Mouse (Mus musculus): ENCODE measurements around the gene Rbfox1. TPM values are rescaled to one million over a fixed set of nuclear protein-coding genes. Genes with fewer than 3 reads are reported as not detected.

Rbfox1 gene
- total and polyA plus RNA-seq, 3 experiments: 31.6 to 58.1 (median 52.9) TPM

- Histone ChIP-seq H3K27ac (no peak overlapping the region), H3K79me2 (replicated peaks; ENCODE audit: control insufficient read depth, insufficient read depth, low read length) (no peaks in the 10 kb centered on the region), H3K36me3 (ENCODE audit: control insufficient read depth, insufficient read depth, low read length) (no peaks in the 10 kb centered on the region), H3K4me1 (ENCODE audit: control insufficient read depth, insufficient read depth, low read length) (no peaks in the 10 kb centered on the region), H3K9ac (ENCODE audit: low read depth, low read length) (no peak overlapping the region), H3K4me3 (no peak overlapping the region), H3K27me3 (ENCODE audit: control insufficient read depth, insufficient read depth, low read length) (no peaks in the 10 kb centered on the region; the same call in 1 of the 2 replicates)
- no peak for DNase-seq
- 64% methylated on average over 1 of the region's 1 CpGs for WGBS
- intact Hi-C loops (cut with DNase I): no loop called here
- no peak for TF ChIP-seq CTCF (IDR thresholded peaks at IDR 0.05)
- no peak for TF ChIP-seq EP300 (IDR thresholded peaks at IDR 0.05; ENCODE audit: insufficient read depth, low read depth, low read length)
- no peak for TF ChIP-seq POLR2A (IDR thresholded peaks at IDR 0.05; ENCODE audit: insufficient read depth, low read depth, low read length)
Observed at GRCm38 (mm10) chr16:5866966-5867365, 18.2 kb upstream of the Rbfox1 start.

GRCm38 (mm10) chr16:5870391-5870790, 14.8 kb upstream of the Rbfox1 start:
- Histone ChIP-seq H3K9ac (ENCODE audit: low read depth, low read length) (no peak overlapping the region), H3K27ac (no peak overlapping the region), H3K27me3 (ENCODE audit: control insufficient read depth, insufficient read depth, low read length) (no peaks in the 10 kb centered on the region; the same call in 1 of the 2 replicates), H3K79me2 (replicated peaks; ENCODE audit: control insufficient read depth, insufficient read depth, low read length) (no peaks in the 10 kb centered on the region), H3K36me3 (ENCODE audit: control insufficient read depth, insufficient read depth, low read length) (no peaks in the 10 kb centered on the region), H3K4me1 (ENCODE audit: control insufficient read depth, insufficient read depth, low read length) (no peaks in the 10 kb centered on the region), H3K4me3 (no peak overlapping the region)
- DNase-seq: no peak
- TF ChIP-seq CTCF (IDR thresholded peaks at IDR 0.05) (no peak), EP300 (IDR thresholded peaks at IDR 0.05; ENCODE audit: insufficient read depth, low read depth, low read length) (no peak), POLR2A (IDR thresholded peaks at IDR 0.05; ENCODE audit: insufficient read depth, low read depth, low read length) (no peak)
- 30% methylated on average over 3 of the region's 3 CpGs for WGBS
- intact Hi-C loops (cut with DNase I): no loop called here

DNA sequence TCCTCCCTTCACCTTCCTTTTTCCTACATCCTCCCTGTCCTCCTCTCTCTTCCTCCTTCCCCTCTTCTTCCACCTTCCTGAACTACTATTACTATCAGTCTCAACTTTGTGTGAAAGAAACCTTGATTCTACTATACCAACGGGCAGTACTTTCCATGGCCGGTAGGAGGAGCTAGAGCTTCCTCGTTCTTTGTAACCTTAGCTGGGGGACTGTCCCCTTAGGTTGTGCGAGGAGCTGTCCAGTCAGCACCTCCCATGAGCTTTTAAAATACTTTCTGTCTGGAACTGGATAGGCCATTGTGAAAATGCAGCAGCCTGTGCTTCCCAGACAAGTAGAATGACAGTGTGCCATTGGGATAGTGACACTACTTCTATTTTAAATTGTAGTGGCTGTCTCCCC, 3.3 kb upstream of the Rbfox1 start:
- H3K79me2 ChIP-seq (replicated peaks; ENCODE audit: control insufficient read depth, insufficient read depth, low read length): no peaks in the 10 kb centered on the region
- TF ChIP-seq POLR2A (IDR thresholded peaks at IDR 0.05; ENCODE audit: insufficient read depth, low read depth, low read length) (no peak), EP300 (IDR thresholded peaks at IDR 0.05; ENCODE audit: insufficient read depth, low read depth, low read length) (no peak), CTCF (IDR thresholded peaks at IDR 0.05) (peak; percentile 76)
- H3K27ac ChIP-seq: no peak overlapping the region
- intact Hi-C loops (cut with DNase I): loop anchor here (5.0 to 10.0 kb wide), 3 partner anchors 50 to 603 kb away; no protein-coding TSS in a partner anchor
- H3K36me3 ChIP-seq (ENCODE audit: control insufficient read depth, insufficient read depth, low read length): no peaks in the 10 kb centered on the region
- peak; percentile 26 to 61 for DNase-seq
- no peaks in the 10 kb centered on the region for H3K4me1 ChIP-seq (ENCODE audit: control insufficient read depth, insufficient read depth, low read length)
- no peak overlapping the region for H3K9ac ChIP-seq (ENCODE audit: low read depth, low read length)
- no peak overlapping the region for H3K4me3 ChIP-seq
- under 1% methylated on average over 4 of the region's 4 CpGs for WGBS
- H3K27me3 ChIP-seq (ENCODE audit: control insufficient read depth, insufficient read depth, low read length): no peaks in the 10 kb centered on the region

DNA sequence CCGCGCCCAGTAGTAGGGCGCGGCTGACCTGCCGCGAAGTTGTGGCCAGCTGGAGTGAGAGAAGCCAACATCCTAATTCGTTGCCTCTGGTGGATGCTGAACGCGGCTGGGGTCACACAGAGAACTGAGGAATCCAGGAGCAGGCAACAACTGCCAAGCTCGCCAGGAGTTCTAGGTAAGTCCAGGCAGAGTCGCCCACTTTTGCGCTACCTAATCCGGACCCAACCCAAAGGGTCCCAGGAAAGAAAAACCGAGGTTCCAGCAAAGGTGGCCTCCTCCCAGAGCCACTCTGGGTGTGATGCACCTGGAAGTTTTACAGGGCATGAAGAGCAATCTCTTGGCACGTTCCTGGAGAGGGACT, 515 bp downstream of the Rbfox1 start:
- DNase-seq: no peak
- no peaks in the 10 kb centered on the region for H3K36me3 ChIP-seq (ENCODE audit: control insufficient read depth, insufficient read depth, low read length)
- H3K4me1 ChIP-seq (ENCODE audit: control insufficient read depth, insufficient read depth, low read length): no peaks in the 10 kb centered on the region
- 16% methylated on average over 15 of the region's 15 CpGs for WGBS
- TF ChIP-seq POLR2A (IDR thresholded peaks at IDR 0.05; ENCODE audit: insufficient read depth, low read depth, low read length): no peak
- no peak overlapping the region for H3K27ac ChIP-seq
- intact Hi-C loops (cut with DNase I): loop anchor here (10.0 kb wide), 1 partner anchor 599 kb away; no protein-coding TSS in a partner anchor
- no peaks in the 10 kb centered on the region for H3K79me2 ChIP-seq (replicated peaks; ENCODE audit: control insufficient read depth, insufficient read depth, low read length)
- no peaks in the 10 kb centered on the region for H3K27me3 ChIP-seq (ENCODE audit: control insufficient read depth, insufficient read depth, low read length)
- no peak overlapping the region for H3K4me3 ChIP-seq
- no peak overlapping the region for H3K9ac ChIP-seq (ENCODE audit: low read depth, low read length)

DNA sequence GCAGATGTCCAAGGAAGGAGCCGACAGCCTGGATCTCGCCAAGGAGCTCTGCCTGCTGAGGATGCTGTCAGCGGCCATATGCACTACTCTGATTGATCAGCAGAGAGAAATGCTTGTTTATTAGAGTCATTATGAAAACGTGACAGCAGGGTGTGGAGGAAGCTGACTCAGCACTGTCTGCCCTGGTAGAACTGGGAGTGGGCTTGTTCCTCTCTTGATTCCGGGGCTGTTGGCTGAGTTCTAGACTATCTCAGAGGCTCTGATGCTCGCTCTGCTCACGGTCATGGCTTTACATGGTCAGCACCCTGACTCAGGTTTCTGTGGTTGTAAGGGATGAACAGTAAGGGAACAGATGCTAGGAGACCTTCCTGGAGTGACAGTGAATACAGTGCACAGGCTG, 10.4 kb downstream of the Rbfox1 start:
- no peaks in the 10 kb centered on the region for H3K79me2 ChIP-seq (replicated peaks; ENCODE audit: control insufficient read depth, insufficient read depth, low read length)
- WGBS: 60% methylated on average over 7 of the region's 7 CpGs
- intact Hi-C loops (cut with DNase I): loop anchor here (5.0 kb wide), 1 partner anchor 122 kb away; no protein-coding TSS in a partner anchor

GRCm38 (mm10) chr16:5898330-5898729, 13.2 kb downstream of the Rbfox1 start:
- no peak for DNase-seq

More for the DNA sequence above, 10.4 kb downstream of the Rbfox1 start:
- Histone ChIP-seq H3K27me3 (ENCODE audit: control insufficient read depth, insufficient read depth, low read length) (no peaks in the 10 kb centered on the region), H3K27ac (no peak overlapping the region), H3K4me1 (ENCODE audit: control insufficient read depth, insufficient read depth, low read length) (no peaks in the 10 kb centered on the region), H3K36me3 (ENCODE audit: control insufficient read depth, insufficient read depth, low read length) (no peaks in the 10 kb centered on the region), H3K4me3 (no peak overlapping the region), H3K9ac (ENCODE audit: low read depth, low read length) (no peak overlapping the region)
- TF ChIP-seq EP300 (IDR thresholded peaks at IDR 0.05; ENCODE audit: insufficient read depth, low read depth, low read length) (no peak), POLR2A (IDR thresholded peaks at IDR 0.05; ENCODE audit: insufficient read depth, low read depth, low read length) (no peak), CTCF (IDR thresholded peaks at IDR 0.05) (no peak)
- no peak for DNase-seq

More at GRCm38 (mm10) chr16:5898330-5898729, 13.2 kb downstream of the Rbfox1 start:
- intact Hi-C loops (cut with DNase I): loop anchor here (5.0 kb wide), 1 partner anchor 119 kb away; no protein-coding TSS in a partner anchor
- no peaks in the 10 kb centered on the region for H3K36me3 ChIP-seq (ENCODE audit: control insufficient read depth, insufficient read depth, low read length)
- TF ChIP-seq CTCF (IDR thresholded peaks at IDR 0.05) (peak; percentile 52), EP300 (IDR thresholded peaks at IDR 0.05; ENCODE audit: insufficient read depth, low read depth, low read length) (no peak), POLR2A (IDR thresholded peaks at IDR 0.05; ENCODE audit: insufficient read depth, low read depth, low read length) (no peak)
- WGBS: 34% methylated on average over 2 of the region's 2 CpGs
- H3K27me3 ChIP-seq (ENCODE audit: control insufficient read depth, insufficient read depth, low read length): no peaks in the 10 kb centered on the region
- H3K4me3 ChIP-seq: no peak overlapping the region
- no peak overlapping the region for H3K27ac ChIP-seq
- H3K79me2 ChIP-seq (replicated peaks; ENCODE audit: control insufficient read depth, insufficient read depth, low read length): no peaks in the 10 kb centered on the region
- H3K4me1 ChIP-seq (ENCODE audit: control insufficient read depth, insufficient read depth, low read length): no peaks in the 10 kb centered on the region
- H3K9ac ChIP-seq (ENCODE audit: low read depth, low read length): no peak overlapping the region
